Mouse (Mus musculus): ENCODE results near the gene Dnaaf2. TPM values are rescaled to one million over a fixed set of nuclear protein-coding genes. Genes with fewer than 3 reads are reported as not detected.
"Not testable (repeated sequence)": the region's sequence is repeated elsewhere in the genome, so short reads cannot be mapped to it uniquely, and the experiment has no call there.

Dnaaf2 gene
- polyA plus RNA-seq, 1 experiment from 2014 or later, result 4.2 TPM

- H3K9me3 ChIP-seq (replicated peaks; ENCODE audit: control insufficient read depth, low read length), result no peaks in the 10 kb centered on the region
- H3K4me2 ChIP-seq (ENCODE audit: low read depth, low read length), result no peak overlapping the region
- no peak overlapping the region for H3K9ac ChIP-seq (ENCODE audit: low read depth, low read length)
- H3K4me1 ChIP-seq (ENCODE audit: control insufficient read depth, low read depth, low read length), result peaks cover 5% of the 10 kb centered on the region; the same call in 1 of the 2 replicates
- WGBS (ENCODE audit: insufficient replicate concordance), result 79% methylated on average over 3 of the region's 3 CpGs
- H3K27ac ChIP-seq (ENCODE audit: low read length), result no peak overlapping the region
- no peak for ATAC-seq (ENCODE audit: low read depth)
- no peaks in the 10 kb centered on the region for H3K27me3 ChIP-seq (ENCODE audit: control insufficient read depth, insufficient read depth, low read depth, low read length)
- peaks cover 34% of the 10 kb centered on the region for H3K36me3 ChIP-seq (ENCODE audit: control insufficient read depth, insufficient read depth)
- no peak overlapping the region for H3K4me3 ChIP-seq (ENCODE audit: low read depth, low read length)
Measured at GRCm38 (mm10) chr12:69177526-69177925, 20.7 kb downstream of the Dnaaf2 start.

DNA sequence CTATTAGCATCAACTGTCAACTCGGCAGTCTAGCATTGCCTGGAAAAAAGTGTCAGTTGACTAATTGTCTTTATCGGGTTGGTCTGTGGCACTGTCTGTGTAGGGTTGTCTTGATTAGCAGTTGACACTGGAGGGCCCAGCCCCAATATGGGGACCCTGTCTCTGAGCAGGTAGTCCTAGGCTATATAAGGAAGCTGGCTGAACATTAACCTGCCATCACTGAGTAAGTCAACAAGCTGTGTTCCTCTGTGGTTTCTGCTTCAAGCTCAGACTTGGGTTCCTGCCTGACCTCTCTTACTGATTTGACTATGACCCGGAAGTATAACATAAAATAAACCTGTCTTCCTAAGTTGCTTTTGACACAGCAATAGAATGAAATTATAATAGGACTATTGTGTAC, 22.3 kb downstream of the Dnaaf2 start:
- ATAC-seq (ENCODE audit: low read depth), result no peak
- WGBS (ENCODE audit: insufficient replicate concordance), result 73% methylated on average over 3 of the region's 3 CpGs
- Histone ChIP-seq H3K36me3 (ENCODE audit: control insufficient read depth, insufficient read depth) (peaks cover 28% of the 10 kb centered on the region), H3K27me3 (ENCODE audit: control insufficient read depth, insufficient read depth, low read depth, low read length) (no peaks in the 10 kb centered on the region), H3K4me2 (ENCODE audit: low read depth, low read length) (no peak overlapping the region), H3K9ac (ENCODE audit: low read depth, low read length) (no peak overlapping the region), H3K27ac (ENCODE audit: low read length) (no peak overlapping the region), H3K9me3 (replicated peaks; ENCODE audit: control insufficient read depth, low read length) (no peaks in the 10 kb centered on the region), H3K4me1 (ENCODE audit: control insufficient read depth, low read depth, low read length) (peaks cover 3% of the 10 kb centered on the region), H3K4me3 (ENCODE audit: low read depth, low read length) (no peak overlapping the region)

- H3K4me3 ChIP-seq (ENCODE audit: low read depth, low read length), result no peak overlapping the region
- H3K4me1 ChIP-seq (ENCODE audit: control insufficient read depth, low read depth, low read length), result peaks cover 19% of the 10 kb centered on the region
- 86% methylated on average over 2 of the region's 2 CpGs for WGBS (ENCODE audit: insufficient replicate concordance)
- peaks cover 18% of the 10 kb centered on the region; the same call in 1 of the 2 replicates for H3K36me3 ChIP-seq (ENCODE audit: control insufficient read depth, insufficient read depth)
- H3K27ac ChIP-seq (ENCODE audit: low read length), result no peak overlapping the region
- no peaks in the 10 kb centered on the region for H3K27me3 ChIP-seq (ENCODE audit: control insufficient read depth, insufficient read depth, low read depth, low read length)
- H3K4me2 ChIP-seq (ENCODE audit: low read depth, low read length), result no peak overlapping the region
- no peak overlapping the region for H3K9ac ChIP-seq (ENCODE audit: low read depth, low read length)
- no peaks in the 10 kb centered on the region for H3K9me3 ChIP-seq (replicated peaks; ENCODE audit: control insufficient read depth, low read length)
- ATAC-seq (ENCODE audit: low read depth), result no peak
Measured at GRCm38 (mm10) chr12:69171307-69171706, 26.9 kb downstream of the Dnaaf2 start.

GRCm38 (mm10) chr12:69168461-69169106, 29.6 kb downstream of the Dnaaf2 start, which contains the start of gene Lrr1:
TSS of gene Lrr1 (plus strand) at chr12:69168814.
- peak; percentile 93 for ATAC-seq (ENCODE audit: low read depth)
- Histone ChIP-seq H3K36me3 (ENCODE audit: control insufficient read depth, insufficient read depth) (peaks cover under 1% of the 10 kb centered on the region; the same call in 1 of the 2 replicates), H3K4me3 (ENCODE audit: low read depth, low read length) (peak within 1 kb of the TSS; percentile 92), H3K4me1 (ENCODE audit: control insufficient read depth, low read depth, low read length) (peaks cover 22% of the 10 kb centered on the region), H3K9me3 (replicated peaks; ENCODE audit: control insufficient read depth, low read length) (no peaks in the 10 kb centered on the region), H3K9ac (ENCODE audit: low read depth, low read length) (peak within 1 kb of the TSS; percentile 82), H3K27me3 (ENCODE audit: control insufficient read depth, insufficient read depth, low read depth, low read length) (no peaks in the 10 kb centered on the region), H3K4me2 (ENCODE audit: low read depth, low read length) (peak within 1 kb of the TSS; percentile 74), H3K27ac (ENCODE audit: low read length) (peak within 1 kb of the TSS; percentile 86)
- WGBS (ENCODE audit: insufficient replicate concordance), result under 1% methylated on average over 40 of the region's 40 CpGs

GRCm38 (mm10) chr12:69167656-69168460, 30.4 kb downstream of the Dnaaf2 start:
- 8% methylated on average over 18 of the region's 18 CpGs for WGBS (ENCODE audit: insufficient replicate concordance)
- ATAC-seq (ENCODE audit: low read depth), result no peak
- Histone ChIP-seq H3K9me3 (replicated peaks; ENCODE audit: control insufficient read depth, low read length) (no peaks in the 10 kb centered on the region), H3K27me3 (ENCODE audit: control insufficient read depth, insufficient read depth, low read depth, low read length) (no peaks in the 10 kb centered on the region), H3K4me2 (ENCODE audit: low read depth, low read length) (peak overlapping the region; percentile 74), H3K36me3 (ENCODE audit: control insufficient read depth, insufficient read depth) (no peaks in the 10 kb centered on the region), H3K4me3 (ENCODE audit: low read depth, low read length) (peak overlapping the region; percentile 92), H3K9ac (ENCODE audit: low read depth, low read length) (peak overlapping the region; percentile 82), H3K27ac (ENCODE audit: low read length) (peak overlapping the region; percentile 86), H3K4me1 (ENCODE audit: control insufficient read depth, low read depth, low read length) (peaks cover 22% of the 10 kb centered on the region)

- H3K4me1 ChIP-seq (ENCODE audit: control insufficient read depth, low read depth, low read length), result peaks cover 22% of the 10 kb centered on the region
- H3K4me3 ChIP-seq (ENCODE audit: low read depth, low read length); H3K27ac ChIP-seq (ENCODE audit: low read length); H3K9ac ChIP-seq (ENCODE audit: low read depth, low read length); H3K9me3 ChIP-seq (replicated peaks; ENCODE audit: control insufficient read depth, low read length); ATAC-seq (ENCODE audit: low read depth); H3K4me2 ChIP-seq (ENCODE audit: low read depth, low read length); H3K36me3 ChIP-seq (ENCODE audit: control insufficient read depth, insufficient read depth); H3K27me3 ChIP-seq (ENCODE audit: control insufficient read depth, insufficient read depth, low read depth, low read length): not testable (repeated sequence)
- WGBS (ENCODE audit: insufficient replicate concordance), result 80% methylated on average over 8 of the region's 8 CpGs
Measured at GRCm38 (mm10) chr12:69166861-69167581, 31.2 kb downstream of the Dnaaf2 start.

DNA sequence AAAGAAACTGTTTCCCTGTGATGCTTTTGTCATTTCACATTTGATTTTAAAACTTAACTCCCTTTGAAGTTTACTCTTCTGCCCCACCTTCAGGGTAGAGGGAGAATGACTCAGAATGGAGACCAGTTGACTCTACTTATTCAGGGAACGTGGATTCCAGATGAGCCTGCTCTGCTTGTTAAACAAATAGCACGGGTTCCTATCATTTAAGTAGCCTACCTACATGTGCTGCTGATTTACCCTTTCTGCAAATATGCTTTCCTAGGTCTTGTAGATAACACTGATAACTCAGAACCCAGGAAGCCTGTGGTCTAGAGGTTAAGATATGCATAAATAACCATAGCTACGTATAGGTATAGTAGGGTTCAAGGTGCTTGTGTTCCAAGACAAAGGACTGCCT, 33.3 kb downstream of the Dnaaf2 start:
- no peak overlapping the region for H3K9ac ChIP-seq (ENCODE audit: low read depth, low read length)

DNA sequence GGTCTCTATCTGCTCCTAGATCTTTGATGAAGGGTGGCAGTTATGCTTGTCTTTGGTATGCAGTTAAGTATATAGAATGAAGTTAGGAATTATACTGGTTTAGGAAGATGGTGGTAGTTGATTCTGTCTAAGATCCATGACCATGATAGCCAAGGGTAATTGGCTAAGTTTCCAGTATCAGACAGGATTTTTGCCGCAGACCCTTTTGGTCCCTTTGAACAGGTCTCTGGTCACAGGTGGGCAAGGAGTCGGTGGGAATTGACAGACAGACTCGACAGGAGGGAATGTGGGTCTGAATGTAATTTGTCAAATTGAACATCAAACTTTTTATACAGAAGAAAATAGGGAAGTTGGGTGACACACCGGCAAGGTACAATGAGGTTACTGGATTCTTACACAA, 34.6 kb downstream of the Dnaaf2 start:
- not testable (repeated sequence) for H3K36me3 ChIP-seq (ENCODE audit: control insufficient read depth, insufficient read depth); H3K27me3 ChIP-seq (ENCODE audit: control insufficient read depth, insufficient read depth, low read depth, low read length); H3K4me2 ChIP-seq (ENCODE audit: low read depth, low read length); ATAC-seq (ENCODE audit: low read depth); H3K9me3 ChIP-seq (replicated peaks; ENCODE audit: control insufficient read depth, low read length); H3K4me3 ChIP-seq (ENCODE audit: low read depth, low read length); H3K9ac ChIP-seq (ENCODE audit: low read depth, low read length); H3K27ac ChIP-seq (ENCODE audit: low read length)
- WGBS (ENCODE audit: insufficient replicate concordance), result 73% methylated on average over 4 of the region's 4 CpGs
- peaks cover 10% of the 10 kb centered on the region for H3K4me1 ChIP-seq (ENCODE audit: control insufficient read depth, low read depth, low read length)

More for the DNA sequence above, 33.3 kb downstream of the Dnaaf2 start:
- Histone ChIP-seq H3K4me2 (ENCODE audit: low read depth, low read length) (no peak overlapping the region), H3K27me3 (ENCODE audit: control insufficient read depth, insufficient read depth, low read depth, low read length) (no peaks in the 10 kb centered on the region), H3K27ac (ENCODE audit: low read length) (no peak overlapping the region), H3K4me3 (ENCODE audit: low read depth, low read length) (no peak overlapping the region), H3K4me1 (ENCODE audit: control insufficient read depth, low read depth, low read length) (peaks cover 13% of the 10 kb centered on the region), H3K36me3 (ENCODE audit: control insufficient read depth, insufficient read depth) (no peaks in the 10 kb centered on the region), H3K9me3 (replicated peaks; ENCODE audit: control insufficient read depth, low read length) (no peaks in the 10 kb centered on the region)
- WGBS (ENCODE audit: insufficient replicate concordance), result 16% methylated on average over 3 of the region's 3 CpGs
- no peak for ATAC-seq (ENCODE audit: low read depth)
